Mouse (Mus musculus) forebrain, embryonic 10.5 days (tissue): ENCODE data around the gene Ifna16. TPM values are rescaled to one million over a fixed set of nuclear protein-coding genes. Genes with fewer than 3 reads are reported as not detected.

Experiments used
- DNase-seq: peaks from one replicate; pipeline ENCODE4 v3.0.0-alpha.2; 2017; ENCODE audit warnings: low spot score; ENCODE audit errors: extremely low spot score
- H3K27ac ChIP-seq: fragments of 300-500 bp; sonication (generic); 2 replicates; pipeline ENCODE4 v1.5.1; 2016; ENCODE audit warnings: mild to moderate bottlenecking
- H3K27me3 ChIP-seq: fragments of 300-500 bp; sonication (generic); 2 replicates; pipeline ENCODE4 v1.6.1; 2016; ENCODE audit warnings: mild to moderate bottlenecking; ENCODE audit not compliant: poor library complexity, severe bottlenecking
- H3K36me3 ChIP-seq: fragments of 300-500 bp; sonication (generic); replicated peaks from 2 replicates; pipeline ENCODE4 v1.6.1; 2016; ENCODE audit warnings: mild to moderate bottlenecking, moderate library complexity
- H3K4me1 ChIP-seq: fragments of 300-500 bp; sonication (generic); 2 replicates; pipeline ENCODE4 v1.6.1; 2016
- H3K4me3 ChIP-seq: fragments of 300-500 bp; sonication (generic); 2 replicates; pipeline ENCODE4 v1.5.1; 2016; ENCODE audit warnings: mild to moderate bottlenecking, moderate library complexity
- H3K9me3 ChIP-seq: fragments of 300-500 bp; sonication (generic); 2 replicates; pipeline ENCODE4 v1.6.1; 2016; ENCODE audit warnings: mild to moderate bottlenecking, moderate library complexity
- WGBS: fragments of 180-500 bp; shearing (Covaris S2); methylation state at CpG from one replicate; pipeline ENCODE4 v1.1.7; 2016; 5-methylcytosine and 5-hydroxymethylcytosine counted together
- polyA plus RNA-seq: library from polyadenylated mRNA; unstranded; fragments of >200 nt; fragmentation: Nextera tagmentation; extraction: Ambion mirVana; gene quantifications from 2 replicates; pipeline ENCODE4 v1.2.1, GENCODE M21; 2016

Gene Ifna16
- polyA plus RNA-seq, 1 experiment from 2014 or later, result not detected

- H3K27ac ChIP-seq, result no peak overlapping the region
- 29% methylated on average over 3 of the region's 3 CpGs for WGBS
- H3K4me1 ChIP-seq, result no peaks in the 10 kb centered on the region
- peak; percentile 75 for DNase-seq
- H3K4me3 ChIP-seq, result no peak overlapping the region
- no peaks in the 10 kb centered on the region for H3K27me3 ChIP-seq
- no peaks in the 10 kb centered on the region for H3K9me3 ChIP-seq
- no peaks in the 10 kb centered on the region for H3K36me3 ChIP-seq
These were observed 19.6 kb upstream of the Ifna16 start for GRCm38 (mm10) chr4:88696237-88696884.

DNA sequence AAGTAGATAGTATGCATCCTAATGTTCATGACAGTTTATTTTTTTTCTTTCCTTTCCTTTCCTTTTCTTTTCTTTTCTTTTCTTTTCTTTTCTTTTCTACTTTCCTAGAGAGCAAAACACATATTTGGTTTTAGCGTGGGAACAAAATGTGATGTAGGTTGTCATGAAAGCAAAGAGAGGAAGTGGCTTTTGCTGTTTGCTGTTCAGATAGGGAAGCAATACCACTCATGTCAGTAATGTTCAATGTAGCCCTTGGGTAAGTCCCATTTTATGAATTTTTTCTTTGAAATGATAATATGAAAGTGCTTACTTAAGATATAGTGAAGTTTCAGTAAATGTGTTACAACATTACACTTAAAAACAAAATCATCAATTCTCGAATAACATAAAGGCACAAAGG, 16.7 kb upstream of the Ifna16 start:
- DNase-seq, result no peak
- Histone ChIP-seq H3K4me3 (no peak overlapping the region), H3K27me3 (no peaks in the 10 kb centered on the region), H3K27ac (no peak overlapping the region), H3K4me1 (no peaks in the 10 kb centered on the region), H3K9me3 (no peaks in the 10 kb centered on the region), H3K36me3 (no peaks in the 10 kb centered on the region)
- WGBS, result 89% methylated on average over 2 of the region's 2 CpGs

DNA sequence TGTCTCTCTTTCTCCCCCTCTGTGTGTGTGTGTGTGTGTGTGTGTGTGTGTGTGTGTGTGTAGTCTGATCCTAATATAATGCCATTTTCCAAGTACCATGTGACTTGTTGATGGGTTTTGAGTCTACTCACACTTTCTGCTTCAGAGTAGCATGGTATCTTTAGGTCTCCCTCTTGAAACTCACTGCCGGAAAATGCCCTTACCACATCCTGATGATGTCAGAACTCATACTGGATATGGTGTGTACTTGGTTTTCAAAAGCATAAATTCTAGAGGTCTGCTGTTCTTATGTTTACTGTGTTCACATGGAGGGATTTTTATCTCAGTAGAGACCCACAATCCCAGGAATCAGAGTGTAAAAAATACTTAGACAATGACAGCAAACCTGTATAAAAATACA, 15.8 kb upstream of the Ifna16 start:
- Histone ChIP-seq H3K36me3 (no peaks in the 10 kb centered on the region), H3K27ac (no peak overlapping the region), H3K9me3 (no peaks in the 10 kb centered on the region), H3K4me1 (no peaks in the 10 kb centered on the region), H3K27me3 (no peaks in the 10 kb centered on the region), H3K4me3 (no peak overlapping the region)
- DNase-seq, result no peak
- WGBS, result 97% methylated on average over 1 of the region's 1 CpGs

- H3K27ac ChIP-seq, result no peak within 1 kb of the TSS
- WGBS, result 69% methylated on average over 2 of the region's 2 CpGs
- no peak within 1 kb of the TSS for H3K4me3 ChIP-seq
- no peaks in the 10 kb centered on the region for H3K36me3 ChIP-seq
- DNase-seq, result no peak
- H3K4me1 ChIP-seq, result no peaks in the 10 kb centered on the region
- H3K9me3 ChIP-seq, result no peaks in the 10 kb centered on the region
- H3K27me3 ChIP-seq, result no peaks in the 10 kb centered on the region
These were observed 14.5 kb upstream of the Ifna16 start, which contains the start of gene Ifnab for GRCm38 (mm10) chr4:88691259-88691658. Ifnab (minus strand) TSS chr4:88691359.

GRCm38 (mm10) chr4:88683812-88684211, 7.1 kb upstream of the Ifna16 start, which contains the start of gene Ifna2:
Ifna2 (minus strand) TSS chr4:88683912.
- 91% methylated on average over 1 of the region's 1 CpGs for whole genome bisulfite sequencing
- H3K4me1 ChIP-seq, result no peaks in the 10 kb centered on the region
- H3K4me3 ChIP-seq, result no peak within 1 kb of the TSS
- no peak within 1 kb of the TSS for H3K27ac ChIP-seq
- H3K27me3 ChIP-seq, result no peaks in the 10 kb centered on the region
- no peaks in the 10 kb centered on the region for H3K36me3 ChIP-seq
- no peak for DNase-seq
- H3K9me3 ChIP-seq, result no peaks in the 10 kb centered on the region

DNA sequence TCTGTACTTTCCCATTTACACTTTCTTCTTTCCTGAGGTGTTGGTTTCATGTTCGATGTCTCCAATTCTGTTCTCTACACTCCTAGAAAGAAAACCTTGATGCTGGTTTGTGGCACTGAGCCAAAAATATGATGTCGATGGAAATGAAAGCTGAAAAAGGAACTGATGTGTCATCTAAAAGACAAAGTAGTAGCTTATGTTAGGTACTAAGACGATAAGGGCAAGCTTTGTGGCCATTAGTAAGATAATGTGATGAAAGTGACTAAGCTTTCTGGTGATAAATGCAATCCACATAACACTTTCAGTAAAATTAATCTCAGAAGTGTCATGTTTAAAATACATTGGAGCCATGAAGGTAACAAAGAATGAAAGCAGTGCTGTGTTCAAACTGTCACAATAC, 4.6 kb upstream of the Ifna16 start:
- Histone ChIP-seq H3K4me3 (no peak overlapping the region), H3K27ac (no peak overlapping the region), H3K4me1 (no peaks in the 10 kb centered on the region), H3K9me3 (no peaks in the 10 kb centered on the region), H3K36me3 (no peaks in the 10 kb centered on the region), H3K27me3 (no peaks in the 10 kb centered on the region)
- WGBS, result 89% methylated on average over 3 of the region's 3 CpGs
- DNase-seq, result no peak

DNA sequence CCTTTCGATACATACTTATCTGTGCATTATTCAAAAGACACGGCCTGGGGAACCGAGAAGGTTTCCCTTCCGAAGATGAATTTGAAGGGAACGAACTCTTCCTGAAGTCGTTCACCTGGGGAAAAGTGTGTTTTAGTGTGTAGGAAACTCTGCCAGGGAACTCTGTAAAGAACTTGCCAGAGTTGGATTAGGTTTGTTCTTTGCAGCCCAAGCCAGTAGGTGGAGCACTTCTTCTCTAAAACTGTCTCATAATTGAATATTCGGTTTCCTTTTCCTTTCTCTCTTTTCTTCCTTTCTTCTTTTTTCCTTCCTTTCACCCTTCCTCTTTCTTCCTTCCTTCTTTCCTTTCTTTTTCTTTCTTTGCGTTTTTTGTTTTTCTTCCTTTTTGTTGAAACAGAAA, 3.6 kb upstream of the Ifna16 start:
- no peak for DNase-seq
- Histone ChIP-seq H3K4me1 (no peaks in the 10 kb centered on the region), H3K27me3 (no peaks in the 10 kb centered on the region), H3K36me3 (no peaks in the 10 kb centered on the region), H3K9me3 (no peaks in the 10 kb centered on the region), H3K27ac (no peak overlapping the region), H3K4me3 (no peak overlapping the region)
- WGBS, result 52% methylated on average over 8 of the region's 8 CpGs

DNA sequence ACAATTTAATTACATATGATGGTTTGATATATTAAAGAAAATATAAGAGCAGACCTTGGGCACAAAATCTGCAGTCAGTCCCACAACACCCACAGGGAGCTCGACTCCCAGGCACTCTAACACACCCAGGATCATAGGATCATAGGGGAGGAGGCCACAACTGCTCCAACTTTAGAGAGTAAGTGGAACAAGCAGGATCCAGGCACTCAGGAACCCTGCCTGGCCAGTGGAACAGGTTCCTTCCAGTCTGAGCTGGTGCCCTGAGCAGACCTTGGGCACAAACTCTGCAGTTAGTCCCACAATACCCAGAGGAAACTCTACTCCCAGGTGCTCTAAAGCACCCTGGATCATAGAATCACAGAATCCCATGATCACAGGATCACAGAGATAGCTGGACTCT, 21.3 kb downstream of the Ifna16 start:
- Histone ChIP-seq H3K27me3 (no peaks in the 10 kb centered on the region), H3K36me3 (no peaks in the 10 kb centered on the region), H3K27ac (no peak overlapping the region), H3K4me1 (no peaks in the 10 kb centered on the region), H3K4me3 (no peak overlapping the region), H3K9me3 (no peaks in the 10 kb centered on the region; the same call in 1 of the 2 replicates)
- no peak for DNase-seq
- 60% methylated on average over 1 of the region's 1 CpGs for WGBS

GRCm38 (mm10) chr4:88653644-88654043, 23.1 kb downstream of the Ifna16 start:
- Histone ChIP-seq H3K9me3 (no peaks in the 10 kb centered on the region; the same call in 1 of the 2 replicates), H3K4me3 (no peak overlapping the region), H3K36me3 (no peaks in the 10 kb centered on the region), H3K27me3 (no peaks in the 10 kb centered on the region), H3K27ac (no peak overlapping the region), H3K4me1 (no peaks in the 10 kb centered on the region)
- no peak for DNase-seq
- 75% methylated on average over 3 of the region's 3 CpGs for WGBS

GRCm38 (mm10) chr4:88644359-88644758, 32.4 kb downstream of the Ifna16 start, which contains the start of gene Ifna13:
Ifna13 (minus strand) TSS chr4:88644459.
- 61% methylated on average over 2 of the region's 2 CpGs for WGBS
- Histone ChIP-seq H3K27me3 (no peaks in the 10 kb centered on the region), H3K4me1 (no peaks in the 10 kb centered on the region)

DNA sequence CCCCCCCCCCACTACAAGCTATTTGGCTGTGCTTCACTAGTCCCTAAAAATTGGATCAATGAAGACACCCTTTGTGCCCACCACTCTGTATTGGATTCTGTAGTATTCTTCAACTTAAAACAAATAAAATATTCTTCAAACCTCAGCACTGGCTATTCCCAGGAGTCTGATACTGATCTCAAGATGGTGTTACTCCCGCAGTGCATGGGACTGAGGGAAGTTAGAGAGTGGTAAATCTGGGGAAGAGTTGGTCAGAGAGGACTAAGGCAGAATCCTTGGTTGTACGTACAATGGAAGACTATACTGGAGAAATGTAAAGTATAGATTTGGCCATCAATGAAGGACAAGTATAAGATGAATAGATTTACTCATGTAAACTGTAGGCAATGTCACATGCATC, 34.2 kb downstream of the Ifna16 start:
- Histone ChIP-seq H3K4me3 (no peak overlapping the region), H3K36me3 (no peaks in the 10 kb centered on the region), H3K27me3 (no peaks in the 10 kb centered on the region), H3K4me1 (no peaks in the 10 kb centered on the region), H3K9me3 (no peaks in the 10 kb centered on the region), H3K27ac (no peak overlapping the region)
- WGBS, result 49% methylated on average over 2 of the region's 2 CpGs
- no peak for DNase-seq

More at GRCm38 (mm10) chr4:88644359-88644758, 32.4 kb downstream of the Ifna16 start, which contains the start of gene Ifna13:
- no peaks in the 10 kb centered on the region for H3K9me3 ChIP-seq
- H3K27ac ChIP-seq, result no peak within 1 kb of the TSS
- no peak within 1 kb of the TSS for H3K4me3 ChIP-seq
- H3K36me3 ChIP-seq, result no peaks in the 10 kb centered on the region
- no peak for DNase-seq

GRCm38 (mm10) chr4:88641077-88641831, 35.5 kb downstream of the Ifna16 start:
- Histone ChIP-seq H3K4me3 (peak overlapping the region; percentile 37), H3K27me3 (no peaks in the 10 kb centered on the region), H3K27ac (no peak overlapping the region), H3K36me3 (no peaks in the 10 kb centered on the region), H3K9me3 (no peaks in the 10 kb centered on the region), H3K4me1 (no peaks in the 10 kb centered on the region)
- DNase-seq, result peak; percentile 89
- WGBS, result 29% methylated on average over 11 of the region's 11 CpGs

DNA sequence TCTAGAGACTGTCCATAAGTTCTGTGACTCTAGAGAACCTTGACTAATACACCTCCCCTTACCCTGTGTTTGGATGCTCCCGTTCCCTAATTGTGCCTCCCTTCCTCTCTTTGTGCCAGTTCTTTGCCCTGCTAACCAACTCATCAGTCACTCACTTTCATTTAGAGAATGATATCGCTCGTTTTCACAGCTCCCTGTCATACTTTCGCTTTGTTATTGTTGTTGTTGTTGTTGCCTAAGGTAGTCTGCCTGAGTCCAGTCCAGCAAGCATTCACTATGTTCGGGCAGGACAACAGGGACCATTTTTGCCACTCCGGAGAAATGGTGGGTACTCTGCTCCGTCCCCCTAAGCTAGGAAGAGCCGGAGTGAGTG, 36.0 kb downstream of the Ifna16 start:
- Histone ChIP-seq H3K27ac (no peak overlapping the region), H3K27me3 (no peaks in the 10 kb centered on the region), H3K36me3 (no peaks in the 10 kb centered on the region), H3K4me1 (no peaks in the 10 kb centered on the region), H3K4me3 (peak overlapping the region; percentile 37), H3K9me3 (no peaks in the 10 kb centered on the region)
- no peak for DNase-seq
- WGBS, result 74% methylated on average over 8 of the region's 8 CpGs
